Mouse (Mus musculus): ENCODE results near the gene Tmem144.

Tmem144 gene

DNA sequence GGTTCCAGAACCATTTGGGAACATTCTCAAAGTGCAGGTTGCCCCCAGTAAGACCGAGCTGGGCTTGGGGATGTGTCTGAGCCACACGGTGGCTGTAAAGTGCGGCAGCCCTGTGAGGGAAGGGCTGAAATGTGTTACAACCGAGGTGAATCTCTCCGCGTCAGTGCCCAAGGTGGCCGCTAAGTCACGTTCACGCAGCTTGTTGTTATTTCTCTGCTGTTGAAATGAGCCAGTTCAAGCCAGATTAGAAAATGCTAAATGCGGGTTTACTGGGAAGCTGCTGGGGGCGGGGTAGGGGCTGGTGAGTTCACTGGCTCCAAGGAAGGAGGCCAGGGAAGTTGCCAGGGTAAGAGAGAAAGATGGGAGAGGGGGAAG is 68.2 kb downstream of the Tmem144 start:
- H3K36me3 ChIP-seq (ENCODE audit: insufficient read depth, low read length), result no peaks in the 10 kb centered on the region
- peaks cover 13% of the 10 kb centered on the region for H3K4me1 ChIP-seq (replicated peaks; ENCODE audit: low read depth, low read length)
- H3K9me3 ChIP-seq (ENCODE audit: low read length), result no peaks in the 10 kb centered on the region
- peak overlapping the region; percentile 52 for H3K4me3 ChIP-seq (replicated peaks; ENCODE audit: low read length)
- TF ChIP-seq POU5F1 (IDR thresholded peaks at IDR 0.05; ENCODE audit: borderline replicate concordance, low read length), result no peak
- no peak for TF ChIP-seq CTCF (conservative IDR thresholded peaks at IDR 0.05; ENCODE audit: low read length)
- no peak for TF ChIP-seq NANOG (IDR thresholded peaks at IDR 0.05; ENCODE audit: borderline replicate concordance, low read length)
- no peaks in the 10 kb centered on the region for H3K27me3 ChIP-seq (ENCODE audit: insufficient read depth, low read length)

DNA sequence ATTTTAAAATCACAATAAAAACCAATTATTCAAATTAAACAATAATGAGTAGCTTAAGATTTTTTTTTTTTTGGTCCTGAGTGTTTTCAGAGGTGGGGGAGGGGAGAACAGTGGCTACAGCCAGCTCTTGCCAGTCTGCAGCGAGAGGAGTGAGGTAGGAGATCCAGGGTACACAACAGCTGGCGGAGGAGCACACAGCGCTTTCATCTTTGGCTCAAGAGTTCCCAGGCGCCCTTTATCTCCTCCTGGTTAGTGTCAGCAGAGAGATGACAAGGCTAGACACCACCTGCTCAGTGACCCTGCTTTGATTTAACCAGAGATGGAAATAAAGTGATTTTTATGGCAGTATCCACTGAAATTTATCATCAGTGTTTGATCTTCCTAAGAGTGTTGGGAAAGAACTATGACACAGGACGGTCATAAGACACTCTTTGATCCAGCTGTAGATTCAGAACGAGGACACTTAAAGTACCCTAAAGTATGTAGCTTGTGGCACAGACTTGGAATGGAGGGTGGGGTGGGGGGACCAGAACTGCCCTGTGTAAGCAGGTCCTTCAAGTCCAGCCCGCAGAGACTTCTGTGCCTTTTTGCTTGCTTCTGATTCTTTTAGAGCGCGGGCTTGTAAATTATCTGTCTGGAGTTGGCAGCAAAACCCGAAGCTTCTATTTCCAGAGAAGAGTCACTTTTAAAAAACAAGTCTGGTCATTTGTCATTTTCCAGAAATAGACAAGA is 68.8 kb downstream of the Tmem144 start:
- peaks cover 13% of the 10 kb centered on the region for H3K4me1 ChIP-seq (replicated peaks; ENCODE audit: low read depth, low read length)
- no peaks in the 10 kb centered on the region for H3K36me3 ChIP-seq (ENCODE audit: insufficient read depth, low read length)
- no peaks in the 10 kb centered on the region for H3K9me3 ChIP-seq (ENCODE audit: low read length)
- H3K4me3 ChIP-seq (replicated peaks; ENCODE audit: low read length), result peak overlapping the region; percentile 52
- TF ChIP-seq POU5F1 (IDR thresholded peaks at IDR 0.05; ENCODE audit: borderline replicate concordance, low read length), result no peak
- no peak for TF ChIP-seq CTCF (conservative IDR thresholded peaks at IDR 0.05; ENCODE audit: low read length)
- TF ChIP-seq NANOG (IDR thresholded peaks at IDR 0.05; ENCODE audit: borderline replicate concordance, low read length), result no peak
- H3K27me3 ChIP-seq (ENCODE audit: insufficient read depth, low read length), result no peaks in the 10 kb centered on the region

DNA sequence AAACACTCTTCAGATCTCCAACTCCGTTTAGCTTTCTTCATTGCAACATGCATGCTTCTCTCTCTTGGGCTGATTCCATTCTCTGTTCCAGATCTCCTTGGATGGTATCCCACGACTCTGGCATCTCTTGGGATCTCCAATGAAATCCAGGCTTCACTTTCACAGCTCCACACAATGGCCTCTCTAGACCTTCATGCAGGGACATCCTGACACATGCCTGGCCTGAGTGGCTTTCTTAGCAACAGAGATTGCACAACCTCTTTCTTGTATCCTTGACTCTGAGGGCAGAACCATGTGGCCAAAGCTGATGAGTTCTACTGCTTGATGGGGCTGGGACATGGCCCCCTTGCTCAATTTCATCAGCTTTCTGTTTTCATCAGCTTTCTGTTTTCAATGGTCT is 79.9 kb downstream of the Tmem144 start:
- TF ChIP-seq CTCF (conservative IDR thresholded peaks at IDR 0.05; ENCODE audit: low read length), result no peak
- no peak for TF ChIP-seq POU5F1 (IDR thresholded peaks at IDR 0.05; ENCODE audit: borderline replicate concordance, low read length)
- no peak for TF ChIP-seq NANOG (IDR thresholded peaks at IDR 0.05; ENCODE audit: borderline replicate concordance, low read length)
- Histone ChIP-seq H3K27me3 (ENCODE audit: insufficient read depth, low read length) (no peaks in the 10 kb centered on the region), H3K4me1 (replicated peaks; ENCODE audit: low read depth, low read length) (no peaks in the 10 kb centered on the region), H3K36me3 (ENCODE audit: insufficient read depth, low read length) (no peaks in the 10 kb centered on the region), H3K4me3 (replicated peaks; ENCODE audit: low read length) (no peak overlapping the region), H3K9me3 (ENCODE audit: low read length) (peaks cover 17% of the 10 kb centered on the region)
